Mouse (Mus musculus): ENCODE measurements around the gene Cacng3. TPM values are rescaled to one million over a fixed set of nuclear protein-coding genes. Genes with fewer than 3 reads are reported as not detected.

The Cacng3 gene
- polyA plus RNA-seq, 1 experiment = 0.48 TPM

DNA sequence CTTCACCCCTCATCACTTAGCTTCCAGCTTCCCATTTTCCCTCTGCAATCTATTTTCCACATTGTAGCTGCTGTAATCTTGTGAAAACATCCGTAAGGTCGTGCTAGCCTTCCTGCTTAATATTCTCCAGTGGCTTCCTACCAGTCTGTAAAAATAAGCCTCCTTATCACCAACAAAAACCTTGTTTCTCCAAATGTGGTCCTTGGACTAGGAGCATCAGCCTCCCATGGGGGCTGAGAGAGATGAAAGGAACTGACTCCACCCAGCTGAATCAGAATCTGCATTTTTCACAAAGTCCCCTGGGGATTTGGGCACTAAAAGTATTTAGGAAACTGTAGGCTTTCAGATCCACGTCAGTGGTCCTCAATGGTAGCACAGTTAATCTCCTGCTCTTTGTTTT is 46.0 kb downstream of the Cacng3 start:
- H3K4me1 ChIP-seq (ENCODE audit: control insufficient read depth, insufficient read depth, insufficient read length) = peaks cover 2% of the 10 kb centered on the region; the same call in 1 of the 2 replicates
- H3K36me3 ChIP-seq (ENCODE audit: control insufficient read depth, insufficient read depth, low read length) = no peaks in the 10 kb centered on the region
- DNase-seq (ENCODE audit: low read depth in 1 of 2, low spot score in 2 of 2) = no peak
- no peak overlapping the region for H3K27ac ChIP-seq (ENCODE audit: insufficient read depth, low read length)
- H3K27me3 ChIP-seq (ENCODE audit: control insufficient read depth, insufficient read depth, low read length) = no peaks in the 10 kb centered on the region
- no peak overlapping the region for H3K4me3 ChIP-seq (ENCODE audit: extremely low read depth, insufficient read depth, insufficient read length)
- WGBS = 23% methylated on average over 3 of the region's 3 CpGs
- TF ChIP-seq POLR2A (IDR thresholded peaks at IDR 0.05; ENCODE audit: low read depth, low read length) (no peak), CTCF (IDR thresholded peaks at IDR 0.05; ENCODE audit: extremely low read depth, insufficient read depth, insufficient read length, insufficient replicate concordance) (no peak)

DNA sequence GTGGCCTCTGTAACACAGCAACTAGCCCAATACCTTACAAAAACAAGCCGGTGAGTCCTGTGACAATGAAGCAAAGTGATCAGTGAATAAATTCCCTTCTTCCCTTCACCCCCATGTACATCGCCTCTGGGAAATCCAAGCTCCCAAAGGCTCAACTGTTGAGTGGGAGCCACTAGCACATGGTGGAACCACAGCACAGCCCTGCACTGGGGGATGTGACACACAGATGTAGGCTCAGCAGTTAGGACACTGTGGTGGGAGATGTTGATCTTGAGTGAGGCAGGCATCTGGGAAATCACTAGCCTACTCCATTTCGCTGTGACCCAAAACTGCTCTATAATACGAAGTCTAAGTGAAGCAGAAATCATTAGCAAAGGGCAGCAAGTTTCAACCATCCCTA is 48.2 kb downstream of the Cacng3 start:
- Histone ChIP-seq H3K27ac (ENCODE audit: insufficient read depth, low read length) (no peak overlapping the region), H3K4me3 (ENCODE audit: extremely low read depth, insufficient read depth, insufficient read length) (no peak overlapping the region), H3K36me3 (ENCODE audit: control insufficient read depth, insufficient read depth, low read length) (no peaks in the 10 kb centered on the region), H3K27me3 (ENCODE audit: control insufficient read depth, insufficient read depth, low read length) (no peaks in the 10 kb centered on the region), H3K4me1 (ENCODE audit: control insufficient read depth, insufficient read depth, insufficient read length) (peaks cover 6% of the 10 kb centered on the region; the same call in 1 of the 2 replicates)
- TF ChIP-seq CTCF (IDR thresholded peaks at IDR 0.05; ENCODE audit: extremely low read depth, insufficient read depth, insufficient read length, insufficient replicate concordance) (no peak), POLR2A (IDR thresholded peaks at IDR 0.05; ENCODE audit: low read depth, low read length) (no peak)
- WGBS = 92% methylated on average over 4 of the region's 4 CpGs
- no peak for DNase-seq (ENCODE audit: low read depth in 1 of 2, low spot score in 2 of 2)

DNA sequence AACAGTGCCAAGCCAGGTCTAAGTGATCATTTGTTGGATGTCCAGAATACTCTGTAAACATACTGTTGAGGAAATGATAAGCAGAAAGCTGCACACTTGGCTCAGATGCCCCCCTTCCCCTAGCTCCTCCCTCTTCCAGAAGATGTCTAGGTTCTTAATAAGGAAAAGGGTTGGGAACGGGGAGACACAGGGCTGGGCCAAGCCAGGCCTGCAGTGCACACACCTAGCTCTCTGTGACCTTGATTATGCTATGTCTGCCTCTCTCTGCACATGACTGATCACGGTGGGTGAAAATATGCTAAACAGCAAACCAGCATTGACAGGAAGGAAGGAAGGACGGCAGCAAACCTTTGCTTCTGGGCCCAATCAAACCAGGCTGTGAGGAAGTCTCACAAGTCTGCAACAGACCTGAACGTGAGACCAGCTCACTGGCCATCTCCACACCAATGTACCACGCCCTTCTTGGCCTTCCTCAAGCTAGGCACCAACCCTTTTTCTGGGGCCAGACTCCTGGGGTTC is 53.1 kb downstream of the Cacng3 start:
- DNase-seq (ENCODE audit: low read depth in 1 of 2, low spot score in 2 of 2) = peak in 1 of 2 experiments; percentile 38
- no peaks in the 10 kb centered on the region for H3K27me3 ChIP-seq (ENCODE audit: control insufficient read depth, insufficient read depth, low read length)
- TF ChIP-seq POLR2A (IDR thresholded peaks at IDR 0.05; ENCODE audit: low read depth, low read length) = no peak
- no peak for TF ChIP-seq CTCF (IDR thresholded peaks at IDR 0.05; ENCODE audit: extremely low read depth, insufficient read depth, insufficient read length, insufficient replicate concordance)
- H3K4me1 ChIP-seq (ENCODE audit: control insufficient read depth, insufficient read depth, insufficient read length) = peaks cover 6% of the 10 kb centered on the region; the same call in 1 of the 2 replicates
- H3K36me3 ChIP-seq (ENCODE audit: control insufficient read depth, insufficient read depth, low read length) = no peaks in the 10 kb centered on the region
- 21% methylated on average over 5 of the region's 5 CpGs for WGBS
- no peak overlapping the region for H3K4me3 ChIP-seq (ENCODE audit: extremely low read depth, insufficient read depth, insufficient read length)
- no peak overlapping the region for H3K27ac ChIP-seq (ENCODE audit: insufficient read depth, low read length)

DNA sequence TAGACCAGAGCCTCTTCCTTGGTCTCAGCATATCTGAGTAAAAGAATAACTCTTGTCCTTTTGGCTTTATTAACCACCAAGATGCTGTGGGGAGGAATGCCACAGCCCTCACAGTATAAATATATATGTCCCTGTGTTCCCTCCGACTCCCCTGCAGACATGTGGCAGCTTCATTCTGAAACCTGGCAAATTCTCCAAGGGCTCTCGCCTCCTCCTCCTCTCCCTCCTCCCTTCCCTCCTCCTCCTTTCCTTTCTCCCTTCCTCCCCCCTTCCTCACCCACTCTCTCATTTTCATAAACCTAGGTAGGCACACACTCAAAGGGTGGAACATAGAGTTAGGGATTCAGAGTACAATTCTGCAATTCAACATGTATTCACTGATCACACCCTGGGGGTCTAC is 56.1 kb downstream of the Cacng3 start:
- Histone ChIP-seq H3K4me1 (ENCODE audit: control insufficient read depth, insufficient read depth, insufficient read length) (peaks cover 6% of the 10 kb centered on the region; the same call in 1 of the 2 replicates), H3K27ac (ENCODE audit: insufficient read depth, low read length) (no peak overlapping the region), H3K36me3 (ENCODE audit: control insufficient read depth, insufficient read depth, low read length) (no peaks in the 10 kb centered on the region), H3K4me3 (ENCODE audit: extremely low read depth, insufficient read depth, insufficient read length) (no peak overlapping the region), H3K27me3 (ENCODE audit: control insufficient read depth, insufficient read depth, low read length) (no peaks in the 10 kb centered on the region)
- WGBS = 88% methylated on average over 2 of the region's 2 CpGs
- TF ChIP-seq POLR2A (IDR thresholded peaks at IDR 0.05; ENCODE audit: low read depth, low read length) = no peak
- no peak for TF ChIP-seq CTCF (IDR thresholded peaks at IDR 0.05; ENCODE audit: extremely low read depth, insufficient read depth, insufficient read length, insufficient replicate concordance)
- no peak for DNase-seq (ENCODE audit: low read depth in 1 of 2, low spot score in 2 of 2)

DNA sequence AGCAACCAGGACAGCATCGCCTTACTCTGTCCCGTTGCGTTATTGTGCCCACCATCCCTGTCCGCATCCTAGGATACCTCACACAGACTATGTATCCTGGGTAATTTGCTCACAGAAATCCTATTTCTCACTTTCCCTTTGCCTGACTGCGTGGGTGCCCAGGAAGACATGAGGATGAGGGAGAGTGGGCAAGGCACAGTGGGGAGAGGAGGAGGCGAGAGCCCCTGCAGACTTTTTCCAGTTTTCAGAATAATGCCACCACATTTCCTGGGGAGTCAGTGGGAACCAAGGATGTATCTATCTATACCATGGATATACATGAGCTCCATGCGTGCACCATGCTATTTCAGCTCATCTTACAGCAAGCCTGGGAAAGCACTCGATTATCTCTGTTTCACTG is 57.9 kb downstream of the Cacng3 start:
- no peak for DNase-seq (ENCODE audit: low read depth in 1 of 2, low spot score in 2 of 2)
- Histone ChIP-seq H3K27ac (ENCODE audit: insufficient read depth, low read length) (no peak overlapping the region), H3K27me3 (ENCODE audit: control insufficient read depth, insufficient read depth, low read length) (no peaks in the 10 kb centered on the region), H3K4me3 (ENCODE audit: extremely low read depth, insufficient read depth, insufficient read length) (no peak overlapping the region), H3K4me1 (ENCODE audit: control insufficient read depth, insufficient read depth, insufficient read length) (peaks cover 6% of the 10 kb centered on the region; the same call in 1 of the 2 replicates), H3K36me3 (ENCODE audit: control insufficient read depth, insufficient read depth, low read length) (no peaks in the 10 kb centered on the region)
- TF ChIP-seq POLR2A (IDR thresholded peaks at IDR 0.05; ENCODE audit: low read depth, low read length) = no peak
- TF ChIP-seq CTCF (IDR thresholded peaks at IDR 0.05; ENCODE audit: extremely low read depth, insufficient read depth, insufficient read length, insufficient replicate concordance) = no peak
- WGBS = 92% methylated on average over 8 of the region's 8 CpGs

DNA sequence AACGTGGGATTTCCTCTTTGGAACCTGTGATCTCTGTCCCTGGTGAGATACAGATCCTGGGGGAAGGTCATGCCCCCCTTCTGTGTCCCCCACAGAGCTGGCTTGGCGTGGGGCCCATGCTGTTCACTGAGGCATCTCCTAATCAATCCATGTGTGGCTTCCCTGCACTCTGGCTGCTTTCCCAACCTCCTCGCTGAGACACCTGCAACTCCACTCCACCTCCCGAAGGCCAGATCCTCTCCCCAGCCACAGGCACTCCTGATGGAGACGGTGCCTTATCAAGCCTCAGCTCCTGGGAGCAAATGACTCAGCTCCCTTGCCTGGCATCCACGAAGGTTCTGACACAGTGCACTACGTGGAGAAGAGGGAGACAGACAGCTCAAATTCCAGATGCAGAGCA is 58.6 kb downstream of the Cacng3 start:
- Histone ChIP-seq H3K4me3 (ENCODE audit: extremely low read depth, insufficient read depth, insufficient read length) (no peak overlapping the region), H3K36me3 (ENCODE audit: control insufficient read depth, insufficient read depth, low read length) (no peaks in the 10 kb centered on the region), H3K4me1 (ENCODE audit: control insufficient read depth, insufficient read depth, insufficient read length) (no peaks in the 10 kb centered on the region; the same call in 1 of the 2 replicates), H3K27ac (ENCODE audit: insufficient read depth, low read length) (no peak overlapping the region), H3K27me3 (ENCODE audit: control insufficient read depth, insufficient read depth, low read length) (no peaks in the 10 kb centered on the region)
- WGBS = 49% methylated on average over 7 of the region's 7 CpGs
- no peak for DNase-seq (ENCODE audit: low read depth in 1 of 2, low spot score in 2 of 2)
- TF ChIP-seq CTCF (IDR thresholded peaks at IDR 0.05; ENCODE audit: extremely low read depth, insufficient read depth, insufficient read length, insufficient replicate concordance) (no peak), POLR2A (IDR thresholded peaks at IDR 0.05; ENCODE audit: low read depth, low read length) (no peak)

DNA sequence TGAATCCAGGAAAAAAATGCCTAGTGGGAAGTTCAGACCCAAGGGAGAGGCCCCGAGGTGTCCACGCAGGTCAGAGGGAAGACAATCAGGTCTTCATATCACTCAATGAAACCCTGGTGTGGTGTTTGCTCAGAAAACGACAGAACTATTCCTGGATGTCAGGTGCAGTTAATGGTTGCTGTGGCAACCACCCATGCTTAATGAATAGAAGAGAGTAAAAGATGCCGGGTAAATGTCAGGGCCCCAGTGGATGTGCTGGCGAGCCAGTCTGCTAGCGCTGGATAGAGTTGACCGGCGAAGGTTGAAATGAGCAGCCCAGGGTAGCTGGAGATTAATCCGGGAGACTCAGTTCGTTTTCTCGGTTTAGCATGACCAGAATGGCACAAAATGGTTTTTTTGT is 65.0 kb downstream of the Cacng3 start:
- Histone ChIP-seq H3K4me1 (ENCODE audit: control insufficient read depth, insufficient read depth, insufficient read length) (no peaks in the 10 kb centered on the region), H3K27me3 (ENCODE audit: control insufficient read depth, insufficient read depth, low read length) (no peaks in the 10 kb centered on the region), H3K36me3 (ENCODE audit: control insufficient read depth, insufficient read depth, low read length) (no peaks in the 10 kb centered on the region), H3K27ac (ENCODE audit: insufficient read depth, low read length) (no peak overlapping the region), H3K4me3 (ENCODE audit: extremely low read depth, insufficient read depth, insufficient read length) (no peak overlapping the region)
- 86% methylated on average over 11 of the region's 11 CpGs for WGBS
- TF ChIP-seq CTCF (IDR thresholded peaks at IDR 0.05; ENCODE audit: extremely low read depth, insufficient read depth, insufficient read length, insufficient replicate concordance) (no peak), POLR2A (IDR thresholded peaks at IDR 0.05; ENCODE audit: low read depth, low read length) (no peak)
- no peak for DNase-seq (ENCODE audit: low read depth in 1 of 2, low spot score in 2 of 2)

All from spleen, adult 2 months (tissue).